Mouse (Mus musculus): ENCODE measurements around the gene Mapk11. TPM values are rescaled to one million over a fixed set of nuclear protein-coding genes. Genes with fewer than 3 reads are reported as not detected.

Gene Mapk11
- polyA plus RNA-seq, 1 experiment from 2014 or later: 1.9 TPM

- no peak overlapping the region for H3K4me2 ChIP-seq (replicated peaks; ENCODE audit: low read depth)
- no peak for ATAC-seq
- H3K4me1 ChIP-seq (replicated peaks; ENCODE audit: control insufficient read depth, insufficient read depth, low read length): no peaks in the 10 kb centered on the region
- H3K9me3 ChIP-seq (ENCODE audit: control insufficient read depth): no peaks in the 10 kb centered on the region
- no peak overlapping the region for H3K9ac ChIP-seq (ENCODE audit: low read depth, low read length)
- H3K36me3 ChIP-seq (ENCODE audit: control insufficient read depth, insufficient read depth): peaks cover 90% of the 10 kb centered on the region
- no peak overlapping the region for H3K4me3 ChIP-seq (ENCODE audit: low read depth, low read length)
- no peaks in the 10 kb centered on the region for H3K27me3 ChIP-seq (replicated peaks; ENCODE audit: control insufficient read depth, insufficient read depth, low read length)
- WGBS: 94% methylated on average over 16 of the region's 16 CpGs
- H3K27ac ChIP-seq (ENCODE audit: low read depth, low read length): peak overlapping the region; percentile 7; the same call in 1 of the 2 replicates
- TF ChIP-seq CTCF (IDR thresholded peaks at IDR 0.05; ENCODE audit: low read depth): no peak
These were observed 9.1 kb upstream of the Mapk11 start for GRCm38 (mm10) chr15:89158516-89158915.

GRCm38 (mm10) chr15:89157954-89158353 lies 8.5 kb upstream of the Mapk11 start:
- H3K9ac ChIP-seq (ENCODE audit: low read depth, low read length): no peak overlapping the region
- no peaks in the 10 kb centered on the region for H3K9me3 ChIP-seq (ENCODE audit: control insufficient read depth)
- no peak overlapping the region for H3K4me2 ChIP-seq (replicated peaks; ENCODE audit: low read depth)
- WGBS: 66% methylated on average over 7 of the region's 7 CpGs
- H3K36me3 ChIP-seq (ENCODE audit: control insufficient read depth, insufficient read depth): peaks cover 84% of the 10 kb centered on the region
- H3K4me1 ChIP-seq (replicated peaks; ENCODE audit: control insufficient read depth, insufficient read depth, low read length): no peaks in the 10 kb centered on the region
- H3K27ac ChIP-seq (ENCODE audit: low read depth, low read length): no peak overlapping the region
- TF ChIP-seq CTCF (IDR thresholded peaks at IDR 0.05; ENCODE audit: low read depth): peak; percentile 83
- H3K4me3 ChIP-seq (ENCODE audit: low read depth, low read length): no peak overlapping the region
- no peaks in the 10 kb centered on the region for H3K27me3 ChIP-seq (replicated peaks; ENCODE audit: control insufficient read depth, insufficient read depth, low read length)
- peak; percentile 24; the same call in 1 of the 2 replicates for ATAC-seq

- no peak for TF ChIP-seq CTCF (IDR thresholded peaks at IDR 0.05; ENCODE audit: low read depth)
- no peak overlapping the region for H3K4me2 ChIP-seq (replicated peaks; ENCODE audit: low read depth)
- H3K9me3 ChIP-seq (ENCODE audit: control insufficient read depth): no peaks in the 10 kb centered on the region
- no peak for ATAC-seq
- H3K9ac ChIP-seq (ENCODE audit: low read depth, low read length): no peak overlapping the region
- H3K27me3 ChIP-seq (replicated peaks; ENCODE audit: control insufficient read depth, insufficient read depth, low read length): peaks cover 31% of the 10 kb centered on the region
- no peak overlapping the region for H3K4me3 ChIP-seq (ENCODE audit: low read depth, low read length)
- H3K4me1 ChIP-seq (replicated peaks; ENCODE audit: control insufficient read depth, insufficient read depth, low read length): peaks cover 3% of the 10 kb centered on the region; the same call in 1 of the 2 replicates
- H3K36me3 ChIP-seq (ENCODE audit: control insufficient read depth, insufficient read depth): peaks cover 28% of the 10 kb centered on the region
- H3K27ac ChIP-seq (ENCODE audit: low read depth, low read length): no peak overlapping the region
These were observed 2.9 kb upstream of the Mapk11 start for GRCm38 (mm10) chr15:89152312-89152711.

GRCm38 (mm10) chr15:89150041-89150390 lies 588 bp upstream of the Mapk11 start:
- H3K4me3 ChIP-seq (ENCODE audit: low read depth, low read length): peak overlapping the region; percentile 65; the same call in 1 of the 2 replicates
- WGBS: 5% methylated on average over 13 of the region's 13 CpGs
- no peaks in the 10 kb centered on the region for H3K9me3 ChIP-seq (ENCODE audit: control insufficient read depth)
- H3K36me3 ChIP-seq (ENCODE audit: control insufficient read depth, insufficient read depth): peaks cover 5% of the 10 kb centered on the region; the same call in 1 of the 2 replicates
- no peak for ATAC-seq
- peak overlapping the region; percentile 92 for H3K4me2 ChIP-seq (replicated peaks; ENCODE audit: low read depth)
- TF ChIP-seq CTCF (IDR thresholded peaks at IDR 0.05; ENCODE audit: low read depth): peak; percentile 16; the same call in 1 of the 2 replicates
- H3K4me1 ChIP-seq (replicated peaks; ENCODE audit: control insufficient read depth, insufficient read depth, low read length): peaks cover 3% of the 10 kb centered on the region; the same call in 1 of the 2 replicates
- H3K27ac ChIP-seq (ENCODE audit: low read depth, low read length): no peak overlapping the region
- H3K9ac ChIP-seq (ENCODE audit: low read depth, low read length): no peak overlapping the region
- peaks cover 48% of the 10 kb centered on the region for H3K27me3 ChIP-seq (replicated peaks; ENCODE audit: control insufficient read depth, insufficient read depth, low read length)

GRCm38 (mm10) chr15:89148496-89149270 lies 745 bp downstream of the Mapk11 start:
- no peaks in the 10 kb centered on the region for H3K9me3 ChIP-seq (ENCODE audit: control insufficient read depth)
- no peak for TF ChIP-seq CTCF (IDR thresholded peaks at IDR 0.05; ENCODE audit: low read depth)
- peak overlapping the region; percentile 46 for H3K9ac ChIP-seq (ENCODE audit: low read depth, low read length)
- peak overlapping the region; percentile 92 for H3K4me2 ChIP-seq (replicated peaks; ENCODE audit: low read depth)
- whole genome bisulfite sequencing: 9% methylated on average over 25 of the region's 25 CpGs
- no peak overlapping the region for H3K27ac ChIP-seq (ENCODE audit: low read depth, low read length)
- H3K4me3 ChIP-seq (ENCODE audit: low read depth, low read length): peak overlapping the region; percentile 65
- H3K36me3 ChIP-seq (ENCODE audit: control insufficient read depth, insufficient read depth): no peaks in the 10 kb centered on the region
- peaks cover 48% of the 10 kb centered on the region for H3K27me3 ChIP-seq (replicated peaks; ENCODE audit: control insufficient read depth, insufficient read depth, low read length)
- ATAC-seq: no peak
- H3K4me1 ChIP-seq (replicated peaks; ENCODE audit: control insufficient read depth, insufficient read depth, low read length): peaks cover 3% of the 10 kb centered on the region; the same call in 1 of the 2 replicates

- Histone ChIP-seq H3K9me3 (ENCODE audit: control insufficient read depth) (no peaks in the 10 kb centered on the region), H3K4me3 (ENCODE audit: low read depth, low read length) (no peak overlapping the region), H3K4me2 (replicated peaks; ENCODE audit: low read depth) (no peak overlapping the region), H3K27ac (ENCODE audit: low read depth, low read length) (no peak overlapping the region), H3K36me3 (ENCODE audit: control insufficient read depth, insufficient read depth) (no peaks in the 10 kb centered on the region), H3K9ac (ENCODE audit: low read depth, low read length) (no peak overlapping the region), H3K4me1 (replicated peaks; ENCODE audit: control insufficient read depth, insufficient read depth, low read length) (peaks cover 3% of the 10 kb centered on the region; the same call in 1 of the 2 replicates), H3K27me3 (replicated peaks; ENCODE audit: control insufficient read depth, insufficient read depth, low read length) (peaks cover 48% of the 10 kb centered on the region)
- WGBS: 54% methylated on average over 4 of the region's 4 CpGs
- no peak for ATAC-seq
- TF ChIP-seq CTCF (IDR thresholded peaks at IDR 0.05; ENCODE audit: low read depth): no peak
These were observed 1.5 kb downstream of the Mapk11 start for GRCm38 (mm10) chr15:89147895-89148294.

Data from intestine, postnatal 0 days (tissue).